Mouse (Mus musculus): ENCODE measurements around the gene Nostrin.

Nostrin gene

GRCm38 (mm10) chr2:69128921-69129395, 6.6 kb upstream of the Nostrin start:
- in situ Hi-C loops (cut with MboI; ENCODE audit: low sequenced_read_pairs): no loop called here

DNA sequence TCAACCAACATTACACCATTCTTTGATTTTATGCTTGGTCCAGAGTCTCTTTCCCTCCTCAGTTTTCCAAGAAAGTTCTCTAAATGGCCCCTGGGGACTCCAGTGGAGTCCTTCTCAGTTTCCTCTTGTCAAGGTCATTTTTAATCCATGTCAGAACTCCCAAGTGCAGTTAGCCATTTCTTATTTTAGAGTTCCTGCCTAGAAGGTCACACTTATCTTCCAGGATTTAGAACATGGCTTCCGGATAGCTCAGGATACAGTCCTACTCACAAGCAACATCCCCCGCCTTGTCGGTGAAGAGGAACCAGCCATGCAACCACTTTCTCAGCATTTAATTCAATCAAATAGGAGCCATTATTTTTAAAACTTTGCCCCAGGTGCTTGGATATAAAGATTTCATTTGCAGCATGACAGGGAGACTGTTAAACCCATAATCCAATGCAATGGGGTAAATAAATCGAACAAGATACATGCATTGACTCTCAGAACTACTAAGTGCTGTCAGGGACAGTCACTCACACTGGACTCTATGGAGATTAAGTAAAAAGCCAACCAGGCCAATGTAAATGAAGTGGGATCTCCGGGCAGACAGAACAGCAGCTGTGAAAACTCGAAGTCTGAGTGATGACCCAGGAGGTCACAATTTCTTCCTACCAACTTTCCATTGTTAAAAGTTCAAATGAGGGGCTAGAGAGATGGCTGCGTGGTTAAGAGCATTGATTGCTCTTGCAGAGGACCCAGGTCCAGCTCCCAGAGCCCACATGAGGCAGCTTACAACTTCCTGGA, 6.0 kb upstream of the Nostrin start:
- in situ Hi-C loops (cut with MboI; ENCODE audit: low sequenced_read_pairs): no loop called here

- in situ Hi-C loops (cut with MboI; ENCODE audit: low sequenced_read_pairs): no loop called here
These were observed 3.6 kb upstream of the Nostrin start for GRCm38 (mm10) chr2:69132046-69132445.

- in situ Hi-C loops (cut with MboI; ENCODE audit: low sequenced_read_pairs): no loop called here
These were observed 3.0 kb upstream of the Nostrin start for GRCm38 (mm10) chr2:69132488-69133040.

DNA sequence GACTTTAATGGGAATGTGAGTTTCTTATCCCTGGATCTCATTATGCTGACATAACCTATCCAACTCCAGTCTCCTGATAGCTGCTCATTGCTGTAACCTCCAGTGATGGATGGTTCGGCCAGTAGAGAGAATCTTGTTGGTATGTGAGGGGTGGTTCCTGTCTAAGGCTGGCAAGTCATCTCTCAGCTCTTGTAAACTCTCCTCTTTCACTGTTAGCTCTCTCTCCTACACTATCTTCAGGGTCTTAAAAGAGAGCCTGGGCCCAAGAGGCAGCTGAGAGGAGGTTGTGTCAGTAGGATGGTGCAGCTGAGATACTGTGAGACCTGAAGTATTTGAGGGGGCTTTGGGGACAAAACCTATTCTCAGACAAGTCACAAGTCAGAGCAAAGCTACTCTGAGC, 1.4 kb upstream of the Nostrin start:
- in situ Hi-C loops (cut with MboI; ENCODE audit: low sequenced_read_pairs): no loop called here

- in situ Hi-C loops (cut with MboI; ENCODE audit: low sequenced_read_pairs): no loop called here
These were observed 663 bp upstream of the Nostrin start for GRCm38 (mm10) chr2:69134937-69135336.

DNA sequence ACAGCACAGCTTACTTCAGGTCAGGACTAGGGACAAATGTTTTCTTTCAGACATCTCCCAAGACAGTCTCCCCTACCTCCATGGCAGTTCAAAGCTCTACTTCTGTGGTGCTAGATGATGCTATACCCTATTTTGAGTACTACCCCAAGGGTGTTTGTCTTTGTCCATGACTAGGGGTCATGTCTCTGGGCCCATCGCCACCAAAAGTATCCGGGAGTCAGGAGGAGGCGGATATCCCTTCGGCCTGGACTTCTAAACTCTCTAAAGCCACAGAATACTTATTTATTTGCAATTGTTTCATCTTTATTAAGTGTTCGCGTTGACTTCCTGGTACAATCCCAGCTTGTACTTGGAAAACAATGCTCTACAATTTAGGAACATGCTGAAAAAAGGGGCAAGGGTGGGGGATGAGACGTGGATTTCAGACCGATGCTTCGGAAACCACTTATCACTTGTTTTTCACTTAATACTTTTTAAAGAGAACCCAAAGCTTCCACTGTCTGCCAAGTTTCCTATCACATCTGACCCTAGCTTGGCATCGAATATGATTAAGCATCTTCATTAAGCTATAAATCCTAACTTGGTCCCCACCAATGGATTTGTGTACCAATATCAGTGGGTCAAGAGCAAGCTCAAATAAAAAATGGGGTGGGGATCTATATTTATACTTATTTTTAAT, 1.9 kb downstream of the Nostrin start:
- in situ Hi-C loops (cut with MboI; ENCODE audit: low sequenced_read_pairs): no loop called here

DNA sequence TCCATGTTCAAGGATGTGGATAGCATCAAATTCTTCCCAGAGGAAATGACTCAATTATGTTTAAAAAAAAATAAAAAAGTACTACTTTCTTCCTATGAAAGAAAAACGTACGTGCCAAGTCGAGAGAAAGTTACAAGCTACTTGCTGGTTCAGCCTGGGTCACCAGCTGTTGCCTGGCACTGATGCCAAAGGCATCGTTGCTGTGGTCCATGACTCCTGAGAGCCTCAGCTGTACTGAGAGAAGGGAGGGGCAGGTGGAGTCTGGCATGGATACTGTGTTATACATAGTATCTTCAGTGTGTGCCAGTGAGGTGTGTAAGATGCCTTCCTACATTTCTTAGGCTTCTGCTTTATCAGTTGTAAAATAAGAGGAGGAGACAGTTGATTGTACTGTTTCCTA, 3.2 kb downstream of the Nostrin start:
- in situ Hi-C loops (cut with MboI; ENCODE audit: low sequenced_read_pairs): no loop called here

DNA sequence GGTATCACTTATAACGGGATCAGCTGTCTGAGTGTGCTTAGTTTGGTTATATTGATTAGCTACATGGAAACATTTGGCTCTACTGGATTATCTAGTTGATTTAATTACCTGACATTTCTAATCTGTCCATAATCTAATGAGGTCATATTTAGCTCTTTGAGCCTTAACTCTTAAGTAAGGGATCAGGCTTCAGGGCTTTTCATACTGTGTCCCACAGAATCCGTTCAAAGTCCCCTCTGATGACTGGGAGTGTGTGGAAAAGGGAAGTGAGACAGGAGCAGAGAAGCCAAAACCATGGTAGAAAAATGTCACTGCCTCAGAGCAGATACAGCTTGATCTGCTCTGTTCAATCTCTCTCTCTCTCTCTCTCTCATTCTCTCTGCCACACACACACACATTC, 4.6 kb downstream of the Nostrin start:
- in situ Hi-C loops (cut with MboI; ENCODE audit: low sequenced_read_pairs): no loop called here

DNA sequence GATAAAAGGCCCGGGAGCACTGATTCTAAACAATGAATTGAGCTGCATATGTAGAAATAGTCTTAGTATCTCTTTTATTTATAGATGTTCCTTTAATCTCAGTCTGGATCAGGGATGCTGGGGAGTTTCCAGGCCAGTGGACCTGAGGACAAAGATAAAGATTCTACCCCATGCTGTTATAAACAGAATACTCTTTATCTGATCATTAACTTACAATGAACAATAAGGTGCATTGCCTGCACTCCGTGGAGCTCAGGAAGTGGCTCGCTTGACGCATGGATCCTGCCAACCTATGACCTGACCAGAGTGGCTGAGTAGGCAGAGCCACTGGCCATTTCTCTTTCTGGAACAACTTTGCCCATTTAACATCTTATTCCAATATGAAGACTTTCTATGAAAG, 5.2 kb downstream of the Nostrin start:
- in situ Hi-C loops (cut with MboI; ENCODE audit: low sequenced_read_pairs): no loop called here

DNA sequence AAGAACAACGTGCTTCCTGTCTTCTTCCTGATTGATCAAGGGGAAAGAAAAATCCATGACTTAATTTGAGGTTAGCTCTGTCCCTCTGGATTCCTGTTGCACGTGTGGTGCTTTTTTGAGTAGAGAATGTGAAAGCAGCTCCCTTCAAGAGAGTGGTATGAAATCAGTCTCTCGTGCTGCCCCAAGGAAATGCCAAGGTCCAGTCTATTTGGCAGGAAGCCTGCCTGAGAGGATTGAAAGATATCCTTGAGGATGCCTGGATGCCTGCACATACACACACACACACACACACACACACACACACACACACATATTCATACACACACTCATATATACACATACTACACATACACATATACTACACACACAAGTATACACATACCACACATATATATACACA, 13.1 kb downstream of the Nostrin start:
- in situ Hi-C loops (cut with MboI; ENCODE audit: low sequenced_read_pairs): no loop called here

DNA sequence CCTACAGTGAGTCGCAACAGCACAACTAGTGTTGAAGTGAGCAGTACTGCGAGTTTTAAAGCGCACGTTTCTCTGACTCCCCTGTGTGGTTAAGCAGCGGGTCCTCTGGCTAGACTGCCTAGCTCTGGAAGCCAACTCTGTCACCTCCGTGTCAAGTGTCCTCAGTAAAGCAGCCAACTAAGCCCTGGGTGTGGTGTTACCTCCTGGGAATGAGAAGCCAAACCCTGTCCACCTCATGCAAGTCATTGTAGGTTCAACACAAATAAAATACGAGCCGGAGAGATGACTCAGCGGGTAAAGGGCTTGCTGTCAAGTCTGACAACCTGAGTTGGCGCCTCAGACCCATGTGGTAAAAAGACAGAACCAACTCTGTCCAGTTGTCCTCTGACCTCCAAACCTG, 13.6 kb downstream of the Nostrin start:
- in situ Hi-C loops (cut with MboI; ENCODE audit: low sequenced_read_pairs): no loop called here

- in situ Hi-C loops (cut with MboI; ENCODE audit: low sequenced_read_pairs): no loop called here
These were observed 15.2 kb downstream of the Nostrin start for GRCm38 (mm10) chr2:69150841-69151240.

- in situ Hi-C loops (cut with MboI; ENCODE audit: low sequenced_read_pairs): no loop called here
These were observed 20.3 kb downstream of the Nostrin start for GRCm38 (mm10) chr2:69155861-69156260.

GRCm38 (mm10) chr2:69156283-69156682, 20.7 kb downstream of the Nostrin start:
- in situ Hi-C loops (cut with MboI; ENCODE audit: low sequenced_read_pairs): no loop called here

DNA sequence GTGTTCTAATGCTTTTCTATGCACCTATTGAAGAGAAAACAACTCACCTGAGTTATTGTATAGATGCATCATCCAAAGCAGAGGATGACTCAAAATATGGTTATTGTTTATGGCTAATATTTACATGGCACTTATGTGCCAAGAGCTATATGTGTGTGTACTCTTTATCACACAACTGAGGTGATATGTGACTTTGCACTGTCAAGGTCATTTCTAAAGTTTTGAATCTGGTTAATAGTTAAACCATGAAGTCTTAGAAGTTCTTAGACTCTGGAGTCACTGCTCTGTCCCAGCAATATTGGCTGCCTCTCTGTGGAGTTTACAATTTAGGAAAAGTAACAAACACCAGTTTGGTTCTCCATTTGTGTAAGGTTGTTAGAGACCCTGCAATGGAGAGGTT, 23.3 kb downstream of the Nostrin start:
- in situ Hi-C loops (cut with MboI; ENCODE audit: low sequenced_read_pairs): no loop called here

- in situ Hi-C loops (cut with MboI; ENCODE audit: low sequenced_read_pairs): no loop called here
These were observed 34.9 kb downstream of the Nostrin start for GRCm38 (mm10) chr2:69170395-69171077.

- in situ Hi-C loops (cut with MboI; ENCODE audit: low sequenced_read_pairs): no loop called here
These were observed 39.7 kb downstream of the Nostrin start for GRCm38 (mm10) chr2:69175296-69175695.

DNA sequence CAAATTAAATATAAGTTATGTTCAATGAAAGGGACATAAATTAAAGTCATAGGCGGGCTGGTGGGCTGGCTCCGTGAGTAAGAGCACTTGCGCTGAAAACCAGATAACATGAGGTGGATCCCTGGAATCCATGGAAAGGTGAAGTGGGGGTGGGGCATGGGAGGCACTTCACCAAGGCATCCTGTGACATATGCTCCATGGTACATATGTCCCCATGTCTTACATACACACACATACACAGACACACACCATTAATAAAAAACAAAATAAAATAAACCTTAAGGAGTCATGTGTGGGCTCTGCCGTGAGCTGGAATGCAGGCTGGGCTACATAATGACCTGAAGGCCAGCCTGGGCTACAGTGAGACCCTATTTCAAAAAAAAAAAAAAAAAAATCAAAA, 44.1 kb downstream of the Nostrin start:
- in situ Hi-C loops (cut with MboI; ENCODE audit: low sequenced_read_pairs): no loop called here

DNA sequence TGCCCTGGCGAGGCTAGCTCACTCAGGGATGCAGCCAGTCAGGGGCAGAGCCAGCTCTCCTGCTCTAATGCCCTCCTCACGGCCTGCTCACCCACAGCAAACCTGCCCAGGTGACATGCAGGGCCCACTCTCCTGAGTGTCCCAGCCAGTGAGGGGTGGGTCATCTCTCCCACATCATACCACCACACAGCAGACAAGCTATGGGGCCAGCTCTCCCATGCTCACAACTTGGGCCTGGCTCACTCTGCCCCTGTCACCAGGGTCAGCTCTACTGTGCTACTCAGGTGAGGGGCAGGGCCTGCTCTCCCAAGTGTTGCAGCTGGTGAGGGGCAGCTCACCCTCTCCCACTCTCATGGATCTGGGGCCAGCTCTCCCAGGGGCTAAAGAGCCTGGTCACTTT, 52.4 kb downstream of the Nostrin start:
- in situ Hi-C loops (cut with MboI; ENCODE audit: low sequenced_read_pairs): no loop called here

- in situ Hi-C loops (cut with MboI; ENCODE audit: low sequenced_read_pairs): no loop called here
These were observed 53.1 kb downstream of the Nostrin start for GRCm38 (mm10) chr2:69188732-69189131.

All from CH12F3 (cell line).